Mouse (Mus musculus) stomach, embryonic 14.5 days (tissue): ENCODE results near the gene Pxylp1. TPM values are rescaled to one million over a fixed set of nuclear protein-coding genes. Genes with fewer than 3 reads are reported as not detected.
A peak's percentile ranks its signal among the peaks of the same experiment; 100 is the strongest.

Experiments
- ATAC-seq: fragments of 200-750 bp; cut with Nextera tagmentation; 2 replicates; pipeline ENCODE4 v1.8.0; 2017; ENCODE audit warnings: low read depth, moderate TSS enrichment; ENCODE audit not compliant: insufficient number of reproducible peaks, insufficient read depth, low FRiP score
- H3K27ac ChIP-seq: fragments of 300-500 bp; sonication (generic); 2 replicates; pipeline ENCODE4 v1.5.1; 2014; ENCODE audit warnings: mild to moderate bottlenecking, low read length, moderate library complexity, mixed read lengths
- H3K27me3 ChIP-seq: fragments of 300-500 bp; sonication (generic); 2 replicates; pipeline ENCODE4 v1.6.1; 2014; ENCODE audit warnings: low read length, control low read depth, mixed read lengths; ENCODE audit not compliant: control insufficient read depth, insufficient read depth
- H3K36me3 ChIP-seq: fragments of 300-500 bp; sonication (generic); 2 replicates; pipeline ENCODE4 v1.6.1; 2014; ENCODE audit warnings: mild to moderate bottlenecking, control low read depth, low read length, moderate library complexity, mixed read lengths; ENCODE audit not compliant: control insufficient read depth, insufficient read depth
- H3K4me1 ChIP-seq: fragments of 300-500 bp; sonication (generic); 2 replicates; pipeline ENCODE4 v1.6.1; 2014; ENCODE audit warnings: low read length, control low read depth, mixed read lengths; ENCODE audit not compliant: control insufficient read depth, insufficient read depth
- H3K4me2 ChIP-seq: fragments of 300-500 bp; sonication (generic); replicated peaks from 2 replicates; pipeline ENCODE4 v1.6.1; 2014; ENCODE audit warnings: low read depth, low read length, control low read depth
- H3K4me3 ChIP-seq: fragments of 300-500 bp; sonication (generic); 2 replicates; pipeline ENCODE4 v1.5.1; 2014; ENCODE audit warnings: low read depth, low read length, control low read depth
- H3K9ac ChIP-seq: fragments of 300-500 bp; sonication (generic); replicated peaks from 2 replicates; pipeline ENCODE4 v1.6.1; 2014; ENCODE audit warnings: low read depth, mild to moderate bottlenecking, control low read depth, low read length, moderate library complexity, mixed read lengths
- H3K9me3 ChIP-seq: fragments of 300-500 bp; sonication (generic); 2 replicates; pipeline ENCODE4 v1.6.1; 2016; ENCODE audit warnings: low read depth, low read length, control low read depth; ENCODE audit not compliant: control insufficient read depth
- WGBS: fragments of 180-500 bp; shearing (Covaris S2); extraction: QIAGEN DNeasy Blood & Tissue Kit; methylation state at CpG from one replicate; pipeline ENCODE4 v1.1.7; 2014; 5-methylcytosine and 5-hydroxymethylcytosine counted together
- polyA plus RNA-seq: library from polyadenylated mRNA; unstranded; fragments of >200 nt; fragmentation: Nextera tagmentation; extraction: Ambion mirVana; gene quantifications from 2 replicates; pipeline ENCODE4 v1.2.1, GENCODE M21; 2014

Gene Pxylp1
- polyA plus RNA-seq, 1 experiment from 2014 or later = 37.7 TPM

- Histone ChIP-seq H3K9me3 (no peaks in the 10 kb centered on the region), H3K4me2 (no peak overlapping the region), H3K4me3 (no peak overlapping the region), H3K36me3 (no peaks in the 10 kb centered on the region), H3K27ac (no peak overlapping the region), H3K27me3 (no peaks in the 10 kb centered on the region), H3K9ac (no peak overlapping the region), H3K4me1 (no peaks in the 10 kb centered on the region)
- ATAC-seq = peak; percentile 81; the same call in 1 of the 2 replicates
- 38% methylated on average over 27 of the region's 27 CpGs for WGBS
Observed at GRCm38 (mm10) chr9:96916620-96917538, 24.4 kb upstream of the Pxylp1 start.

GRCm38 (mm10) chr9:96916076-96916475, 23.6 kb upstream of the Pxylp1 start:
- WGBS = 37% methylated on average over 7 of the region's 7 CpGs
- Histone ChIP-seq H3K4me2 (no peak overlapping the region), H3K9ac (no peak overlapping the region), H3K36me3 (no peaks in the 10 kb centered on the region), H3K4me3 (no peak overlapping the region), H3K27ac (no peak overlapping the region), H3K27me3 (no peaks in the 10 kb centered on the region), H3K4me1 (no peaks in the 10 kb centered on the region), H3K9me3 (no peaks in the 10 kb centered on the region)
- ATAC-seq = no peak

- ATAC-seq = no peak
- H3K4me3 ChIP-seq = no peak overlapping the region
- H3K36me3 ChIP-seq = no peaks in the 10 kb centered on the region
- 88% methylated on average over 6 of the region's 6 CpGs for WGBS
- H3K27ac ChIP-seq = no peak overlapping the region
- no peak overlapping the region for H3K9ac ChIP-seq
- no peaks in the 10 kb centered on the region for H3K4me1 ChIP-seq
- H3K27me3 ChIP-seq = no peaks in the 10 kb centered on the region
- H3K4me2 ChIP-seq = no peak overlapping the region
- no peaks in the 10 kb centered on the region for H3K9me3 ChIP-seq
Observed at GRCm38 (mm10) chr9:96914851-96915250, 22.4 kb upstream of the Pxylp1 start.

- no peak overlapping the region for H3K27ac ChIP-seq
- no peak overlapping the region for H3K4me3 ChIP-seq
- H3K4me2 ChIP-seq = no peak overlapping the region
- H3K27me3 ChIP-seq = no peaks in the 10 kb centered on the region
- no peak for ATAC-seq
- H3K4me1 ChIP-seq = no peaks in the 10 kb centered on the region
- H3K9me3 ChIP-seq = no peaks in the 10 kb centered on the region
- H3K9ac ChIP-seq = no peak overlapping the region
- no peaks in the 10 kb centered on the region for H3K36me3 ChIP-seq
- WGBS = 83% methylated on average over 3 of the region's 3 CpGs
Observed at GRCm38 (mm10) chr9:96914005-96914404, 21.5 kb upstream of the Pxylp1 start.

- ATAC-seq = no peak
- H3K9me3 ChIP-seq = no peaks in the 10 kb centered on the region
Observed at GRCm38 (mm10) chr9:96909503-96909902, 17.0 kb upstream of the Pxylp1 start.

GRCm38 (mm10) chr9:96908737-96909136, 16.3 kb upstream of the Pxylp1 start:
- no peaks in the 10 kb centered on the region for H3K27me3 ChIP-seq
- H3K4me3 ChIP-seq = no peak overlapping the region
- no peaks in the 10 kb centered on the region for H3K9me3 ChIP-seq
- 63% methylated on average over 2 of the region's 2 CpGs for WGBS
- H3K27ac ChIP-seq = no peak overlapping the region
- no peak for ATAC-seq
- H3K36me3 ChIP-seq = no peaks in the 10 kb centered on the region
- no peaks in the 10 kb centered on the region for H3K4me1 ChIP-seq
- H3K9ac ChIP-seq = no peak overlapping the region
- no peak overlapping the region for H3K4me2 ChIP-seq

More at GRCm38 (mm10) chr9:96909503-96909902, 17.0 kb upstream of the Pxylp1 start:
- H3K27me3 ChIP-seq = no peaks in the 10 kb centered on the region
- H3K4me3 ChIP-seq = no peak overlapping the region
- WGBS = 86% methylated on average over 1 of the region's 1 CpGs
- no peak overlapping the region for H3K9ac ChIP-seq
- H3K27ac ChIP-seq = no peak overlapping the region
- no peaks in the 10 kb centered on the region for H3K36me3 ChIP-seq
- no peaks in the 10 kb centered on the region for H3K4me1 ChIP-seq
- no peak overlapping the region for H3K4me2 ChIP-seq

- Histone ChIP-seq H3K4me3 (no peak overlapping the region), H3K9ac (no peak overlapping the region), H3K4me2 (no peak overlapping the region), H3K36me3 (no peaks in the 10 kb centered on the region), H3K27ac (no peak overlapping the region), H3K27me3 (no peaks in the 10 kb centered on the region), H3K4me1 (no peaks in the 10 kb centered on the region), H3K9me3 (no peaks in the 10 kb centered on the region)
- 66% methylated on average over 7 of the region's 7 CpGs for WGBS
- ATAC-seq = no peak
Observed at GRCm38 (mm10) chr9:96904360-96905355, 12.2 kb upstream of the Pxylp1 start.

GRCm38 (mm10) chr9:96899717-96900116, 7.2 kb upstream of the Pxylp1 start:
- Histone ChIP-seq H3K4me3 (no peak overlapping the region), H3K27ac (no peak overlapping the region), H3K4me1 (no peaks in the 10 kb centered on the region), H3K9ac (no peak overlapping the region), H3K4me2 (no peak overlapping the region), H3K27me3 (no peaks in the 10 kb centered on the region), H3K9me3 (no peaks in the 10 kb centered on the region), H3K36me3 (no peaks in the 10 kb centered on the region)
- no peak for ATAC-seq
- 77% methylated on average over 5 of the region's 5 CpGs for WGBS
